Mouse (Mus musculus): ENCODE results near the gene Nuf2.

DNA sequence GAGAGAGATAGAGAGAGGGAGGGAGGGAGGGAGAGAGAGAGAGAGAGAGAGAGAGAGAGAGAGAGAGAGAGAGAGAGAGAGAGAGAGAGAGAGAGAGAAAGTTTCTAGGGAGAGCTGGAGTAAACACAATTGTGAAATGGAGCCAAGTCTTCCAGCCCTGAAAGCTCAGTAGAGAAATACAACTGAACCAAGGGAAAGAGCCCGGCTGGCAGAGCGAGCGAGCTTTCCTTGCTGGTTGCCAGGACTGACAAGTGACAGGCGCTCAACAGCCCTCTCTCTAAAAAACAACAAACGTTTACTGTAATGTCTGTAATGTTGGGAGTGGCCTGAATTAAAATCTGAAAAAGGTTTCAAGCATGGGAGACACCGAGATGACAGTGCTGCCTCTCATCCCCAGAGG lies 24.9 kb downstream of the Nuf2 start:
- no peak for TF ChIP-seq POLR2A (IDR thresholded peaks at IDR 0.05; ENCODE audit: insufficient read length, low read depth)
- no peak for TF ChIP-seq MYOG (IDR thresholded peaks at IDR 0.05; ENCODE audit: control insufficient read depth in 1 of 3, insufficient read depth in 1 of 3, insufficient read length in 2 of 3, low read depth in 2 of 3)
- no peak for TF ChIP-seq POLR2AphosphoS2 (IDR thresholded peaks at IDR 0.05; ENCODE audit: insufficient read length, low read depth)
- TF ChIP-seq TCF12 (IDR thresholded peaks at IDR 0.05; ENCODE audit: insufficient read depth, poor library complexity, severe bottlenecking) = no peak
- TF ChIP-seq SRF (IDR thresholded peaks at IDR 0.05; ENCODE audit: control insufficient read depth, insufficient read length, low read depth) = no peak
- no peak for TF ChIP-seq E2F4 (IDR thresholded peaks at IDR 0.05; ENCODE audit: insufficient read depth)

Data from myocyte (in vitro differentiated cells).